Mouse (Mus musculus) heart, postnatal 14 days (tissue): ENCODE data around the gene Gsx2. TPM values are rescaled to one million over a fixed set of nuclear protein-coding genes. Genes with fewer than 3 reads are reported as not detected.

Source experiments
- DNase-seq, 2 experiments: peaks; one replicate each; pipeline ENCODE4 v3.0.0; 2021 to 2022
- intact Hi-C: fragments of 180-260 bp; cut with DNase I; formaldehyde crosslinking; loops from one replicate; pipeline ENCODE4 v1.15.1; 2025
- long read RNA-seq, 2 experiments: library from polyadenylated mRNA; stranded (forward); transcript quantifications; one replicate each; pipeline ENCODE4 v2.0.0; 2021
- total RNA-seq, 2 experiments: library from RNA; stranded (reverse); gene quantifications; 2 replicates each; pipeline ENCODE4 v1.2.3; 2021

Gene Gsx2
- total RNA-seq = not detected
- long read RNA-seq, experiment 1 = 0 reads
- long read RNA-seq, experiment 2 = 0 reads

GRCm38 (mm10) chr5:75075383-75075941, at the start of gene Gsx2:
TSS of gene Gsx2 (plus strand) at chr5:75075601.
- intact Hi-C loops = no loop called here
- no peak for DNase-seq

DNA sequence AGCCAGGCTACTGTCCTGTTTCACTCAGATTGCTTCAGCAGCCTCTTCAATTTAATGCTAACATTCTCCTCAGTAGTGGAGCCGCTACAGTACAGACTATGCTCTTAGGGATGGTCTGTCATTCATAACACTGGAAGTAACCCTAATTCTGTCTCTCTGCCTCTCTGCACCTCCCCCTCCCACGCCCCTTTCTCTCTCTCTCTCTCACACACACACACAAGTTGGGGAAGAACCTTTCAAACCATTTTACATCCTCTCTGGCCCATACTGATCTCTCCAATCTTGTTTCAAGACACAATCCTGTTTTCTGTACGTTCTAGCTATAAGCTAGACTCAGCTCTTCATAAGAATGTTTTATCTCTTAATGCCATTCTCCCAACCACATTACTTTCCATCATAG, 39.9 kb upstream of the Gsx2 start:
- intact Hi-C loops = no loop called here
- no peak for DNase-seq

DNA sequence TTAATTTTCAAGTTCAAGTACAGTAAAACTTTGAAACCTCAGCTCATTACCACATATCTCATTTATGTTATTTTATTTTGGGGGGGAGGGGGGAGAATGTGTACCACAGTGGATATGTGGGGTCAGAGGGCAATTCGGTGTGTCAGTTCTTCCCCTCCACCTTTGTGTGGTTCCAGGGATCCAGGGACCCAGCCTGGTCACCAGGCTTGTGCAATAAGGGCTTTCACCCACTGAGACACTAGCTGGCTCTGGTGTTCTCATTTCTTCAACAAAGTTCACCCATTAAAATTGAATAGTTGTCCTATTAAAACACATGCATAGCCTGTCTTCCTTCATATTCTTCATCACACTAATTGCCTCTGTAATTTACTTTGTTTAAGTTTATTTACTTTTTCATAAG, 36.1 kb upstream of the Gsx2 start:
- intact Hi-C loops = no loop called here
- DNase-seq = no peak

- peak in 1 of 2 experiments; percentile 7 for DNase-seq
- intact Hi-C loops = no loop called here
Measured at GRCm38 (mm10) chr5:75043011-75043445, 32.4 kb upstream of the Gsx2 start.

DNA sequence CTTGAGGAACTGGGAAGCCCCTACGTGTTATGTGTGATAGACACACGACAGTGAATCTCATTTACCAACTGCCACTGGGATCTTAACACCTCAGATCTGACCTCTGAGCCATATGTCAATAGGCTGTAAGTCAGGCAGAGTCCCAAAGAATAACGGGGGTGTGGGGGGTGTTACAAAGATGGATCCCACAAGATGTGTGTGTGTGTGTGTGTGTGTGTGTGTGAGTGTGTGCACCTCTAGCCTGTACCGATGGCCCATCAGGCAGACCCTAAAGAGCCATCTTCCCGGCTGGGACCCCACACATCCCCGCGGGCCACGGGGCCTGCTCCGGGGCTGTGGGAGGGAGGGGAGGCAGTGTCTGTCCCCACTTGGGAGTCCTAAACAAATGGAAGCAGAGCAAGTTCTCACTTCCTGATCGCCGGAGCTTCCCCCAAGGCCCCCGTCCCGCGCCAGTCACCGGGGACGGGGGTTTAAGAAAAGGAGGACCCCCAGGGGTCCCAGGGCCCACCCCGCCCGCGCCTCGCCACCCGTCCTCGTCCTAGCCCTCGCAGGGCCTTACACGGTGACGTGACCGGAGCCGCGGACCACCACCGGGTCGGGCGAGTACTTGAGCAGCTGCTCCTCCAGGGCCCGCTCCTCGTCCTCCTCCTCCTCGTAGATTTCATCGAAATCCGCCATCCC, 31.6 kb upstream of the Gsx2 start:
- intact Hi-C loops = no loop called here
- DNase-seq = no peak

- peak; percentile 91 to 93 for DNase-seq
- intact Hi-C loops = no loop called here
Measured at GRCm38 (mm10) chr5:75044310-75044904, 31.0 kb upstream of the Gsx2 start, which contains the start of gene Chic2. TSS of gene Chic2 (minus strand) at chr5:75044774.

DNA sequence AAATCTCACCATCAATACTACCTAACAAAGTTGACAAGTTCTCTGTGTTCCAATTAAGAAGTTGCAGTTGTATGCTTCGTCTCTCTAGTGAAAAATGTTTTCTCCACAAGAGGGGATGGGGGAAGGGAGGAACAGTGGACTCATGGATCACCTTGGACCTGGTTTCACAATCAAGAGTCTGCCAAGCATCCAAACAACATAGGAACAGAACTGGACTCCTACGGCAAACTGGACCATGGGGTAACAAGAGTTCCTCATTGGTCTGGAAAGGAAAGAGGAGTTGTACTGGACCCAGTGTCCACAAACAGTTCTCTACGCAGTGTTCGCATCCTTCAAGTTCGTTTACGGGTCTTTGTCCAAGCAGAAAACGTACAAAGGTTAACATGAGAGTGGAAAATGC, 30.0 kb upstream of the Gsx2 start:
- DNase-seq = no peak
- intact Hi-C loops = no loop called here

DNA sequence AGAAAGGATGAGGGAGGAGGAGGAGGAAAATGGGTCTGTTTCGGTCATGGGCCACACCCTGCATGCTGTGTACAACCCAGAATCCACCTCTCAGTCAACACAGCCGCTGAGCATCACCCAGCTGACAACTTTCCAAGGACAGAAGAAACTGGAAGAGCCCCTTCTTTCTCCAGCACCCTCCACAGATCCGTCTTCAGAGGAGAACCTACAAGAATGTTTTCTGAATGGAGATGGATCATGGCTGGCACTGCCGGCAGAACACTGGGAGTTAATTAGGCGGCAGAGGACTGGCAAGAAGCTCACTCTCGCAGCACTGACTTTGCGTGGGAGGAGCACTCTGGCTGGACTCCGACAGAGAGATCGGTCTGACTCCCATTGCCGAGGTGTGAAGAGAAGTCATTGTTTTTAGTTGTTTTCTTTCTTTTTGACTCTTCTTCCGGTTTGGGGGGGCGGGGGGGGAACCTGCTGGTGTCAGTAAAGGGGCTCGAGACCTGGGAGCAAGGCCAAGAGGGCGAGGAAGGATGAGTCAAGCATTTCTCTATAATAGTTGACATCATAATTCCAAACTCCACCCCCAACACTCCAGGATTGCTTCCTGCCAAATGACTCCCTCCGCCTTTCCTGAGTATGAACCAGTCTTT, 28.6 kb upstream of the Gsx2 start:
- intact Hi-C loops = loop anchor here (2.0 kb wide), 1 partner anchor 72 kb away; no protein-coding TSS in a partner anchor
- DNase-seq = peak; percentile 49 to 68

- intact Hi-C loops = no loop called here
Measured at GRCm38 (mm10) chr5:75051109-75051508, 24.3 kb upstream of the Gsx2 start.

GRCm38 (mm10) chr5:75063177-75063576, 12.2 kb upstream of the Gsx2 start:
- DNase-seq = no peak
- intact Hi-C loops = no loop called here

More at GRCm38 (mm10) chr5:75051109-75051508, 24.3 kb upstream of the Gsx2 start:
- no peak for DNase-seq

GRCm38 (mm10) chr5:75066715-75067114, 8.7 kb upstream of the Gsx2 start:
- DNase-seq = no peak
- intact Hi-C loops = no loop called here

DNA sequence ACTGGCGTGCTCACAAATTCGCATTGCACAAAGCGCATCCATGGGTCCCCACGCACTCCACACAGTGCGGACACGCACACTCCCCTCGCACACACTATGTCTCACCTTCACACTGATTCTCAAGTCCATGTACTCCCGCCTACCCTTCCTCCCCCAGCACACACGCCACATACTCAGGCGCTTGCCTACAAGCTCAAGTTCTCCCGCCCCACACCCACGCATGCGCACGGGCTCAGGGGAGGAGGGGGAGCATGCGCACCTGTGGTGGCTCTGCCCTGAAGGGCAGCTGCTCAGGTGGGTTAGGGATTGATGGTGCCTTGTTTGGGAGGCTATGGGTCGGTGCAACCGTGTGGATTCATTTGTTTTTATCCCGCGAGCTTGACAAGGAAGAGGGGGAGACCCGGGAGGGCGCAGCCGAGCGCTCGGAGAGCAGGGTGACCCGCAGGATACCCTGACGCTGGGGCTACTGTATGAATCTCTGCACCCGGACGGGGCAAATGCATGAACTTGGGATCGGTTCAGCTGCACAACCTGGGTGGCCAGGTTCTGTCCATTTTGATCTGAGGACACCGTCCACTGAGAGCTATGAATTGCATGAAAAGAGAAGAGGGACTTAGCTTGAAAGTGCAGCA, 8.2 kb upstream of the Gsx2 start:
- intact Hi-C loops = no loop called here
- DNase-seq = peak in 1 of 2 experiments; percentile 52

GRCm38 (mm10) chr5:75070132-75070531, 5.3 kb upstream of the Gsx2 start:
- intact Hi-C loops = no loop called here
- no peak for DNase-seq

DNA sequence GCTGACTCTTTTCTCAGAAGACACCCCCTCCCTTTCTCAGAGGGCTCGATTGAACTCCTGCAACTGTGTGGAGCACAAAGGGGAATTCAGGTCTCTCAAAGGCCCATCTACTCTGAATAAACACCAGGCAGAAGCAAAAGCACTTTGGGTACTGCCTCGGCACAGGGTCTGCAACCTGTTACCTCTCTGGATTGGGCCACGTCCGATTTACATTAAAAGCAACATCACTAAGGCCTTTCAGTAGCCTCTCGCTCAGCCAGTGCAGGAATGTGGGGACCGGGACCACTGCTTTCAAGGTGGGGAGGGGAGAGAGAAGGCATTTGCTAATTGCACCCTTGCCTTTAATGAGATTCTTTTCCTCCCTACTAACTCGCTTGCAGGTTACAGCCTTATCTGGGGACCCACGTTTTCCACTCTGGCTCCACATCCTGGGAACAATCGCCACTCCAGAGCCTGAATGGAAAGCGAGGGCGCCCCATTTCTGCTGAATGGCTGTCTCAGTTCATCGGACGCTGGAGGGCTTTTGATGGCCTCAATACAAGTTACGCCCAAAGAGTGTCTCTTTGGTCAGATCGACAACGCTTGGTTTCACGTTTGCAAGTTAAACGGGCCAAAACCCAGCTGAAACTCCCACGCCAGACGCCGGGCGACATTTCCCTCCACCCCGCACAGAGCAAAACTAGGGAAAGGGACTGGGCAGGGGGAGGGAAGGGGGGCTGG, 4.6 kb upstream of the Gsx2 start:
- DNase-seq = no peak
- intact Hi-C loops = no loop called here

DNA sequence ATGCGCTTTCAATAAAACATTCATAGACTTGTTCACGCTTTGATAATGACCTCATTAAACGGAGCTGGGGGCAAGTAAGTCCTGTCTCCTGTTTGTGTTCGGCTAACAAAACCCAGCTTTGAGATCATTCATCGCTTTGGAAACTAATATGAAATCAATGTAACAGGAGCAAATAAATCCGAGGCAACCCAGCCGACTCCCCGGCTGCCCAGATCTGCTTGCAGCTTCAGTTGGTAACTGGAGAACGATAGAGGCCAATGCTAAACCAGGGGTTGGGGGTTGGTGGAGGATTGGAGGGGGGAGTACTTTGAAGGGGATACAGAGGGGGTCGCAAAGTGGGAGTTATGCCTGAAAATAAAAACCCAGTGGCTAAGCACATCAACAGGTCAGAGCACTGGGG, 3.5 kb upstream of the Gsx2 start:
- no peak for DNase-seq
- intact Hi-C loops = no loop called here

DNA sequence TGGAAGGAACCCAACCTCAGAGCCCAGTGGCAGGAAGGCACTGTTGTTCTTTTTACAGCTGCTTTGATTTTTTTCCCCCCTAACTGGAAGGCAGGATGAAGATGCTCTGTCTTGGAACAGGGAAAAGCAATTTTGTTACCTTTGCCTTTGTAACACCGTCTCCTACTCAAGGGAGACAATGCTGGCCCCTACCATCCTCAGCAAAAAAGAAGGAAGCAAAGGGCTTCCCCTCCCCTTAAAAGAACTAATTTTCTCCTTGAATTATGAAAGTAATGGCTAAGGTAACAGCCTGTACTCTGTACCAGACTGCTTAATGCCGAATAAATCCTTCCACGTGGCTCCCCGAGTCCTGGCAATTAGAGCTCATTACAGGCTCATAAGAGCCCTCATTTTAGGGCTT, 2.9 kb upstream of the Gsx2 start:
- intact Hi-C loops = no loop called here
- no peak for DNase-seq

- DNase-seq = no peak
- intact Hi-C loops = no loop called here
Measured at GRCm38 (mm10) chr5:75073167-75073566, 2.2 kb upstream of the Gsx2 start.

DNA sequence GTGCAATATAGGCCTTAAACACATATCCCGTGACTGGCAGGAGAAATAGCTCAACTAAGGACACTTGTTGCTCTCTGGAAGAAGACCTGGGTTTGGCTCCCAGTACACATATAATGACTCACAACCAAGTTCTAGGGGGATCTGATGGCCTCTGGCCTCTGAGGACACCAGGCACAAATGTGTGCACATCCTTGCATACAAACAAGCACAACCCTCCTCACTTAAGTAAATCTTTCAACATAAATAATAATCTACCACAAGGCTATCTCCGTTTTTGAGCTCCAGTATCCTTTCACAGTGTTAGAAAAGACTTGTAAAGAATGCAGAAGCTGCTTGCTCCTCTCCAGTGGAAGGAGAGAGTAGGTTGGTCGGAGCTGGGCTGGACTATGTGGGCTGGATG, 1.7 kb upstream of the Gsx2 start:
- intact Hi-C loops = no loop called here
- no peak for DNase-seq

DNA sequence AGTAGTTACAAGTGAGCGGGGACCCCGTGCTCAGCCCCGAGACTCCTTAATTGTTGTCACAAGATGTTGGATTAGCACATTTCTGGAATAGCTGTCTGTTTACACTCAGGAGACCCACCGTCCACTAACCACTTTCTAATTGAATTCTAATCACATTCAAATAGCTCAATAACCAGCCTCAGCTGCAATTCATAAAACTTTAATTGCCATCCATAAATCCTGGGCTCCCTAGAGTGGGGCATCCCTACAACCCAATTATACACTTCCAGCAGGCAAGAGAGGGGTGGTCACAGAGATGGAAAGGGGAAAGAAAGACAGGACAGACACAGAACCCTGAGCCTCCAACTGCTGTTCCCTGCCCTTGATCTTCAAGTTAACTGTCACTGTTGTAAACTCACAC, 1.3 kb upstream of the Gsx2 start:
- DNase-seq = no peak
- intact Hi-C loops = no loop called here
